Mouse (Mus musculus) CH12.LX (cell line): Measurements from ENCODE around the gene Hba-x.

ENCODE experiments used
- CTCF ChIP-seq, 2 experiments: IDR thresholded peaks in 1 of 2; conservative IDR thresholded peaks in 1 of 2; 2 replicates each; pipeline ENCODE4 v1.5.1; 2011 to 2012; ENCODE audit warnings: low read depth in 2 of 2, low read length in 2 of 2, improper control_type of control experiment in 1 of 2, inconsistent platforms in 1 of 2, mild to moderate bottlenecking in 1 of 2, moderate library complexity in 1 of 2
- EP300 ChIP-seq: IDR thresholded peaks from 2 replicates; pipeline ENCODE4 v1.6.1; 2011; ENCODE audit warnings: low read length, improper control_type of control experiment
- HCFC1 ChIP-seq: IDR thresholded peaks from 2 replicates; pipeline ENCODE4 v1.6.1; 2012; ENCODE audit warnings: low read depth, mild to moderate bottlenecking, inconsistent platforms, low read length, improper control_type of control experiment
- POLR2A ChIP-seq: IDR thresholded peaks from 2 replicates; pipeline ENCODE4 v1.6.1; 2011; ENCODE audit warnings: low read depth, mild to moderate bottlenecking, improper control_type of control experiment, low read length

- TF ChIP-seq EP300 (no peak), HCFC1 (no peak), CTCF (conservative IDR thresholded peaks at IDR 0.05 in 1 of 2, IDR thresholded peaks at IDR 0.05 in 1 of 2; ENCODE audit: low read depth in 2 of 2, low read length in 2 of 2) (no peak), POLR2A (no peak)
These were observed 34.0 kb upstream of the Hba-x start for GRCm38 (mm10) chr11:32242209-32242608.
